Mouse (Mus musculus) forebrain, embryonic 11.5 days (tissue): Measurements from ENCODE around the gene C7. TPM values are rescaled to one million over a fixed set of nuclear protein-coding genes. Genes with fewer than 3 reads are reported as not detected.

ENCODE experiments used
- ATAC-seq: fragments of 200-750 bp; cut with Nextera tagmentation; replicated peaks from 2 replicates; pipeline ENCODE4 v1.8.0; 2017; ENCODE audit warnings: moderate TSS enrichment; ENCODE audit not compliant: low FRiP score
- DNase-seq: peaks from one replicate; pipeline ENCODE4 v3.0.0-alpha.2; 2017; ENCODE audit warnings: low spot score
- H3K27ac ChIP-seq: fragments of 300-500 bp; sonication (generic); 2 replicates; pipeline ENCODE4 v1.5.1; 2014; ENCODE audit warnings: low read depth, low read length
- H3K27me3 ChIP-seq: fragments of 300-500 bp; sonication (generic); 2 replicates; pipeline ENCODE4 v1.6.1; 2014; ENCODE audit warnings: mild to moderate bottlenecking, low read length, mixed read lengths; ENCODE audit not compliant: control insufficient read depth, insufficient read depth
- H3K36me3 ChIP-seq: fragments of 300-500 bp; sonication (generic); 2 replicates; pipeline ENCODE4 v1.6.1; 2014; ENCODE audit warnings: mild to moderate bottlenecking, low read length, moderate library complexity, mixed read lengths; ENCODE audit not compliant: control insufficient read depth, insufficient read depth
- H3K4me1 ChIP-seq: fragments of 300-500 bp; sonication (generic); replicated peaks from 2 replicates; pipeline ENCODE4 v1.6.1; 2014; ENCODE audit warnings: low read length, mixed read lengths; ENCODE audit not compliant: control insufficient read depth, insufficient read depth
- H3K4me2 ChIP-seq: fragments of 300-500 bp; sonication (generic); 2 replicates; pipeline ENCODE4 v1.6.1; 2014; ENCODE audit warnings: low read depth, mild to moderate bottlenecking, low read length, moderate library complexity, mixed read lengths; ENCODE audit not compliant: severe bottlenecking
- H3K4me3 ChIP-seq: fragments of 300-500 bp; sonication (generic); 2 replicates; pipeline ENCODE4 v1.5.1; 2014; ENCODE audit warnings: low read depth, low read length
- H3K9ac ChIP-seq: fragments of 300-500 bp; sonication (generic); 2 replicates; pipeline ENCODE4 v1.6.1; 2014; ENCODE audit warnings: low read length
- H3K9me3 ChIP-seq: fragments of 300-500 bp; sonication (generic); 2 replicates; pipeline ENCODE4 v1.6.1; 2016; ENCODE audit warnings: low read length, mixed read lengths; ENCODE audit not compliant: control insufficient read depth
- WGBS: fragments of 180-500 bp; shearing (Covaris S2); extraction: QIAGEN DNeasy Blood & Tissue Kit; methylation state at CpG from one replicate; pipeline ENCODE4 v1.1.7; 2014; 5-methylcytosine and 5-hydroxymethylcytosine counted together
- polyA plus RNA-seq: library from polyadenylated mRNA; unstranded; fragments of >200 nt; fragmentation: Nextera tagmentation; extraction: Ambion mirVana; gene quantifications from 2 replicates; pipeline ENCODE4 v1.2.1, GENCODE M21; 2014

The C7 gene
- polyA plus RNA-seq, result not detected in 2 replicates

DNA sequence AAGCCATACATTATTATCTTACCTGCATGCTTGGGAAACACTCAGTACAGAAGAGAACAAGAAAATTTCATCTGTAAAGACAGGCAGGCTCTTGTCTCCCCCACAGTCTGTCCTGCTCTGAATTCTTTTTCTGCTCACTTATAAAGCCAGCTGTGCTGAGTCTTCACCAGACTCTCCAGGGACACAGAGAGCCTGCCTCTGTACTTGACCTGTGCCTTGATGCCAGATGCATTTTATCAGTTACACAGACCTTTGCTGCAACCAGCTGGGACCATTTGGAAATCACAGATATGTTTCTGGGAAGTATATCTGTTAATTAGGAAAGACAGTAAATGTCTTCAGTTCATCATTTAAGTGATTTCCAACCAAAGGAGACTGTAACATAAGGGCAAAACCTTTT lies at the start of gene C7:
TSS of gene C7 (minus strand) at position 106 of the 400 bp plus-strand sequence.
- Histone ChIP-seq H3K36me3 (no peaks in the 10 kb centered on the region), H3K4me3 (no peak within 1 kb of the TSS), H3K9me3 (no peaks in the 10 kb centered on the region), H3K27ac (no peak within 1 kb of the TSS), H3K9ac (no peak within 1 kb of the TSS), H3K27me3 (no peaks in the 10 kb centered on the region), H3K4me1 (no peaks in the 10 kb centered on the region), H3K4me2 (no peak within 1 kb of the TSS)
- ATAC-seq, result no peak
- no peak for DNase-seq

- Histone ChIP-seq H3K36me3 (no peaks in the 10 kb centered on the region; the same call in 1 of the 2 replicates), H3K4me3 (no peak overlapping the region), H3K27me3 (no peaks in the 10 kb centered on the region), H3K9me3 (no peaks in the 10 kb centered on the region), H3K9ac (no peak overlapping the region), H3K4me1 (peaks cover under 1% of the 10 kb centered on the region; the same call in 1 of the 2 replicates), H3K4me2 (no peak overlapping the region), H3K27ac (no peak overlapping the region)
- ATAC-seq, result no peak
- WGBS, result 82% methylated on average over 3 of the region's 3 CpGs
- no peak for DNase-seq
These were observed 49.1 kb upstream of the C7 start for GRCm38 (mm10) chr15:5112651-5113050.

- no peak overlapping the region for H3K4me2 ChIP-seq
- WGBS, result 88% methylated on average over 3 of the region's 3 CpGs
- DNase-seq, result no peak
- H3K27me3 ChIP-seq, result no peaks in the 10 kb centered on the region
- ATAC-seq, result no peak
- no peak overlapping the region for H3K27ac ChIP-seq
- no peak overlapping the region for H3K9ac ChIP-seq
- no peak overlapping the region for H3K4me3 ChIP-seq
- no peaks in the 10 kb centered on the region for H3K4me1 ChIP-seq
- no peaks in the 10 kb centered on the region for H3K36me3 ChIP-seq
- no peaks in the 10 kb centered on the region for H3K9me3 ChIP-seq
These were observed 45.1 kb upstream of the C7 start for GRCm38 (mm10) chr15:5108655-5109040.

- Histone ChIP-seq H3K4me2 (no peak within 1 kb of the TSS), H3K9me3 (no peaks in the 10 kb centered on the region), H3K27me3 (no peaks in the 10 kb centered on the region), H3K27ac (no peak within 1 kb of the TSS), H3K9ac (no peak within 1 kb of the TSS), H3K4me1 (no peaks in the 10 kb centered on the region), H3K36me3 (no peaks in the 10 kb centered on the region), H3K4me3 (no peak within 1 kb of the TSS)
- ATAC-seq (no peak), DNase-seq (no peak)
- WGBS, result 77% methylated on average over 21 of the region's 21 CpGs
These were observed 44.4 kb upstream of the C7 start, which contains the start of gene Card6 for GRCm38 (mm10) chr15:5107686-5108654. Gene Card6 (minus strand): TSS chr15:5108539.

DNA sequence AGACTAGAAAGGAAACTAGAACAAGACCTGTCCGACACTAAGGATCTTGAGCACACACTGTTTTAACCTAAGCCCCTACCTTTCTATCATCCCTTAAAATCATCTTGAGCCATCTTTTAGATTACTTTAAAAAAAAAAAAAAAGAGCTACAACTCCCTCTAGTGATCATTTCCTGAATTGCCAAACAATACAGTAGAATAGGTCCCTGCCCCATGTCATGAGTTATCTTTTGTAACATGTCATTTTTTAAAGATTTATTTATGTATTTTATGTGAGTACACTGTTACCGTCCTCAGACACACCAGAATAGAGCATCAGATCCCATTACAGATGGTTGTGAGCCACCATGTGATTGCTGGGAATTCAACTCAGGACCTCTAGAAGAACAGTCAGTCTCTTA lies 42.8 kb upstream of the C7 start:
- DNase-seq, result no peak
- no peaks in the 10 kb centered on the region for H3K36me3 ChIP-seq
- no peak for ATAC-seq
- no peak overlapping the region for H3K4me2 ChIP-seq
- no peak overlapping the region for H3K4me3 ChIP-seq
- no peaks in the 10 kb centered on the region for H3K27me3 ChIP-seq
- no peaks in the 10 kb centered on the region for H3K4me1 ChIP-seq
- WGBS, result 57% methylated on average over 2 of the region's 2 CpGs
- no peak overlapping the region for H3K9ac ChIP-seq
- no peaks in the 10 kb centered on the region for H3K9me3 ChIP-seq
- H3K27ac ChIP-seq, result no peak overlapping the region

- no peak overlapping the region for H3K4me2 ChIP-seq
- no peaks in the 10 kb centered on the region for H3K27me3 ChIP-seq
- DNase-seq, result no peak
- no peak overlapping the region for H3K4me3 ChIP-seq
- H3K36me3 ChIP-seq, result no peaks in the 10 kb centered on the region
- no peaks in the 10 kb centered on the region for H3K9me3 ChIP-seq
- no peaks in the 10 kb centered on the region for H3K4me1 ChIP-seq
- ATAC-seq, result no peak
- 78% methylated on average over 6 of the region's 6 CpGs for WGBS
- H3K9ac ChIP-seq, result no peak overlapping the region
- no peak overlapping the region for H3K27ac ChIP-seq
These were observed 42.4 kb upstream of the C7 start for GRCm38 (mm10) chr15:5105891-5106290.

GRCm38 (mm10) chr15:5102312-5102711 lies 38.8 kb upstream of the C7 start:
- no peaks in the 10 kb centered on the region for H3K36me3 ChIP-seq
- no peaks in the 10 kb centered on the region for H3K9me3 ChIP-seq
- no peaks in the 10 kb centered on the region for H3K27me3 ChIP-seq
- H3K4me1 ChIP-seq, result no peaks in the 10 kb centered on the region
- ATAC-seq, result no peak
- H3K4me2 ChIP-seq, result no peak overlapping the region
- 91% methylated on average over 4 of the region's 4 CpGs for WGBS
- H3K9ac ChIP-seq, result no peak overlapping the region
- no peak overlapping the region for H3K4me3 ChIP-seq
- DNase-seq, result no peak
- H3K27ac ChIP-seq, result no peak overlapping the region

DNA sequence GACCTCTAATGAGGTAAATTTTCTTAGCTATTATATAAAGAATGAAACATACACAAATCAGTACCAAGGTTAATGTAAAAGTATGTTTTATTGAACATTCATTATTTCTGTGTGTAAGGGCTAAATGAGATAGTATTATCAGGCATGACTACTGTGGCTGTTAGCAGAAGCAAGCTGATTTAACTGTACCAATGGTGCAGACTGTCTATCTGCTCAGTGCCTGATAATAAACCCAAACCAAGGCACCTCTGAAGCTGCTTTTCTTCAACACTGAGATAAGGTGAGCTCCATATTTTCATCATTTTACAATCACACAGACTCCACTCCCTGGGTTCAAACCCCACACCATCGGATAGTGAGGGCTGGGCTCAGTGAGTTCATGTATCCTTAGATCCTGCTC lies 33.8 kb upstream of the C7 start:
- no peak overlapping the region for H3K4me2 ChIP-seq
- H3K27ac ChIP-seq, result no peak overlapping the region
- WGBS, result 80% methylated on average over 1 of the region's 1 CpGs
- ATAC-seq, result no peak
- no peak for DNase-seq
- H3K9me3 ChIP-seq, result no peaks in the 10 kb centered on the region
- H3K4me1 ChIP-seq, result no peaks in the 10 kb centered on the region
- H3K4me3 ChIP-seq, result no peak overlapping the region
- H3K9ac ChIP-seq, result no peak overlapping the region
- no peaks in the 10 kb centered on the region for H3K27me3 ChIP-seq
- no peaks in the 10 kb centered on the region for H3K36me3 ChIP-seq
